Mouse (Mus musculus): ENCODE measurements around the gene Ctdsp1. TPM values are rescaled to one million over a fixed set of nuclear protein-coding genes. Genes with fewer than 3 reads are reported as not detected.

Gene Ctdsp1
- polyA plus RNA-seq (2015; fragmentation: Nextera tagmentation; extraction: Ambion mirVana), result 45.2 and 47.4 TPM in 2 replicates

DNA sequence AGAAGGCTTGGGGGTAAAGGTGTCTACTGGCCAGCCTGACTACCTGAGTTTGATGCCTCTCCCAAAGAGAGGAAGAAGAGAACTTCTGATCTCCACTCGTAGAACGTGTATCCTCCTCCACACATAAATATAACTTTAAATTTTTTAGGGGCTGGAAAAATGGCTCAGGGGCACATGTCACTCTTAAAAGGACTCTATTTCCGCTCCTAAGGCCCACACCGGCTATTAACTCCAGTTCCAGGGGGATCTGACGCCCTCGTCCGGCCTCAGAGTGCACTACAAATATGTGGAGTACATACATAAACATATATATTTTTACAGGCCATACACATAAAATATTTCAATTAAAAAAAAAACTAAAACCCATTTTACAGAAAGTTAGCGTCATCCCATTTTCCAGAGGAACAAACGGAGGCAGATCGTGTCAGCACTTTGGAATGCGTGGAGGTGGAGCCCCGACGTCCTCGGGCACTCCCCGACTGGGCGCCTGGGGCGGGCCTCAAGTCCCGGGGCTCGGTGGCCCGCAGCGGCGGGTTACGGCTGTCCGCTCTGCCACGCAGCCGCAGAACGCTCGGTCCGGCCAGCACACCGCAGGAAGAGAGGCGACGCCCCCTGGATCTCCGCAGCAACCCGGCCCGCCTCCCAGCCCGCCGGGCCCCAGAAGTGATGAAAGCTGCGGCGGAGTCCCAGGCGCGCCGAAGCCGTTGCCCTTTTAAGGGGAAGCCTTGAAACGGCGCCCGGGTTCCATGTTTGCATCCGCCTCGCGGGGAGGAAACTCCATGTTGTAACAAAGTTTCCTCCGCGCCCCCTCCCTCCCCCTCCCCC lies at the start of gene Ctdsp1:
TSS of gene Ctdsp1 (plus strand) at position 586 of the 825 bp plus-strand sequence.
- ATAC-seq (ENCODE audit: low FRiP score, low TSS enrichment), result peak; percentile 85
- H3K36me3 ChIP-seq (ENCODE audit: control insufficient read depth, insufficient read depth, low read length), result peaks cover 11% of the 10 kb centered on the region
- H3K27ac ChIP-seq (replicated peaks), result peak within 1 kb of the TSS; percentile 100
- H3K4me1 ChIP-seq (replicated peaks; ENCODE audit: control insufficient read depth, insufficient read depth), result peaks cover 3% of the 10 kb centered on the region
- no peaks in the 10 kb centered on the region for H3K27me3 ChIP-seq (ENCODE audit: control insufficient read depth, insufficient read depth, low read length)
- peak; percentile 99 for DNase-seq (ENCODE audit: low spot score)
- WGBS, result 3% methylated on average over 48 of the region's 51 CpGs
- peak within 1 kb of the TSS; percentile 96 for H3K4me2 ChIP-seq (replicated peaks; ENCODE audit: low read depth)
- peak within 1 kb of the TSS; percentile 100 for H3K9ac ChIP-seq (ENCODE audit: low read length)
- TF ChIP-seq EP300 (optimal IDR thresholded peaks at IDR 0.05) (peak; percentile 91), CTCF (IDR thresholded peaks at IDR 0.05; ENCODE audit: low read depth) (peak; percentile 42; the same call in 1 of the 2 replicates)
- H3K9me3 ChIP-seq (ENCODE audit: control insufficient read depth, low read length), result no peaks in the 10 kb centered on the region
- H3K4me3 ChIP-seq (ENCODE audit: low read depth, low read length), result peak within 1 kb of the TSS; percentile 91

DNA sequence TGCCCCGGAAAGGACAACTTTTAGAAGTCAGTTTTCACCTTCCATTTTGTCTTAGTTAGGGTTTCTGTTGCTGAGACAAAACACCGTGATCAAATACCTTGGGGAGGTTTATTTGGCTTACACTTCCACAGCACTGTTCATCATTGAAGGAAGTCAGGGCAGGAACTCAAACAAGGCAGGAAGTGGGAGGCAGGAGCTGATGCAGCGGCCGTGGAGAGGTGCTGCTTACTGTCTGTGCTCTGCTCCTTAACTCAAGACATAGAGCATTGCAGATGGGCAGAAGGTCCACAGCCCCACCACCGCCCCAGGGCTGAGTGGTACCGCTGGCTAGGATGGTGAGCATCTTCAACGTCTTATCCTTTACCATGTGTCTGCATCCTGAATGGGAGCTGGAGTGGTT lies 49.4 kb upstream of the Ctdsp1 start:
- no peaks in the 10 kb centered on the region for H3K4me1 ChIP-seq (replicated peaks; ENCODE audit: control insufficient read depth, insufficient read depth)
- TF ChIP-seq EP300 (optimal IDR thresholded peaks at IDR 0.05), result no peak
- 80% methylated on average over 7 of the region's 7 CpGs for WGBS

DNA sequence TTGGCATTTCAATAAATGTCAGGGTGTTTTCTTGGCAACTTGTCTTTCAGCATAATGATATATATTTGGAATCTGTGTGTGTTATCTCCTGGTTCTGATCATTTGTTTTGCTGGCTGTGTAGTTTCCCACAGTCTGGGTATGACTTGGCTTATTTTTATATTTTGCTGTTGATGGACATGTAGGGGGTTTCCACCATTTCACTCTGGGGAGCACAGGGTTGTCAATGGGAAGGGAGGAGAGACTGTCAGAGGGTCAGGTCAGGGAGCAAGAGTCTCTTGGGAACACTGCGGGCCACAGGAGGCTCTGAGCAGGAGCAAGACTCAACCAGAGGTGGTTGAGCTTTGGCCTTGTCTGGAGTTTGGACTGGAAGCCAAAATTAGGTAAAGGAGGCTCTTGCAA lies 49.0 kb upstream of the Ctdsp1 start:
- H3K9me3 ChIP-seq (ENCODE audit: control insufficient read depth, low read length), result no peaks in the 10 kb centered on the region
- no peak for TF ChIP-seq EP300 (optimal IDR thresholded peaks at IDR 0.05)
- TF ChIP-seq CTCF (IDR thresholded peaks at IDR 0.05; ENCODE audit: low read depth), result no peak
- H3K4me3 ChIP-seq (ENCODE audit: low read depth, low read length), result no peak overlapping the region
- no peaks in the 10 kb centered on the region for H3K27me3 ChIP-seq (ENCODE audit: control insufficient read depth, insufficient read depth, low read length)
- H3K36me3 ChIP-seq (ENCODE audit: control insufficient read depth, insufficient read depth, low read length), result no peaks in the 10 kb centered on the region
- DNase-seq (ENCODE audit: low spot score), result no peak
- H3K9ac ChIP-seq (ENCODE audit: low read length), result no peak overlapping the region
- WGBS, result 86% methylated on average over 1 of the region's 1 CpGs
- no peak overlapping the region for H3K27ac ChIP-seq (replicated peaks)
- H3K4me2 ChIP-seq (replicated peaks; ENCODE audit: low read depth), result no peak overlapping the region
- ATAC-seq (ENCODE audit: low FRiP score, low TSS enrichment), result no peak
- no peaks in the 10 kb centered on the region for H3K4me1 ChIP-seq (replicated peaks; ENCODE audit: control insufficient read depth, insufficient read depth)

More for the DNA sequence above, 49.4 kb upstream of the Ctdsp1 start:
- Histone ChIP-seq H3K9ac (ENCODE audit: low read length) (no peak overlapping the region), H3K27ac (replicated peaks) (no peak overlapping the region), H3K27me3 (ENCODE audit: control insufficient read depth, insufficient read depth, low read length) (no peaks in the 10 kb centered on the region), H3K4me3 (ENCODE audit: low read depth, low read length) (no peak overlapping the region), H3K9me3 (ENCODE audit: control insufficient read depth, low read length) (no peaks in the 10 kb centered on the region), H3K36me3 (ENCODE audit: control insufficient read depth, insufficient read depth, low read length) (no peaks in the 10 kb centered on the region), H3K4me2 (replicated peaks; ENCODE audit: low read depth) (no peak overlapping the region)
- DNase-seq (ENCODE audit: low spot score) (no peak), ATAC-seq (ENCODE audit: low FRiP score, low TSS enrichment) (no peak)

DNA sequence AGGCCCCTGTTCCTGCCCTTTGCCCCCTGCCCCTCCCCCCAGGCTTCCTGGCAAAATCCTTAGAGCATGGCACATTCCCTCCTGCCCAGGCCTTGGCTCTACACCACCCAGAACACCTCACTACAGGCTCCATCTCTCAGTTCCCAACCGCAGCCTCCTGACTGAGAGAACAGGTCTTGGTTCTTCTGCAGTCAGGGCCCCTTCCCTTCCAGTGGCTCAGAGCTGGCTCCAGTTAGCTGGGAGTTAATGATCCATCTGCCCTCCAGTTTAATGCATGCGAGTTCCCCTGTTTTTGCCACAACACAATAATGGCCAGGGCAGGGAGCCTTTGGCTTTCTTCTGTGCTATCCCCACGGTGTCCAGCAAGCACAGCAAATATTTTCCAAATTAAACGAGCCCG lies 48.1 kb upstream of the Ctdsp1 start:
- H3K9me3 ChIP-seq (ENCODE audit: control insufficient read depth, low read length), result no peaks in the 10 kb centered on the region
- 75% methylated on average over 5 of the region's 5 CpGs for WGBS
- no peaks in the 10 kb centered on the region for H3K4me1 ChIP-seq (replicated peaks; ENCODE audit: control insufficient read depth, insufficient read depth)
- H3K4me3 ChIP-seq (ENCODE audit: low read depth, low read length), result no peak overlapping the region
- no peaks in the 10 kb centered on the region for H3K27me3 ChIP-seq (ENCODE audit: control insufficient read depth, insufficient read depth, low read length)
- TF ChIP-seq CTCF (IDR thresholded peaks at IDR 0.05; ENCODE audit: low read depth) (no peak), EP300 (optimal IDR thresholded peaks at IDR 0.05) (no peak)
- no peak overlapping the region for H3K27ac ChIP-seq (replicated peaks)
- H3K36me3 ChIP-seq (ENCODE audit: control insufficient read depth, insufficient read depth, low read length), result no peaks in the 10 kb centered on the region
- no peak for DNase-seq (ENCODE audit: low spot score)
- no peak for ATAC-seq (ENCODE audit: low FRiP score, low TSS enrichment)
- H3K4me2 ChIP-seq (replicated peaks; ENCODE audit: low read depth), result no peak overlapping the region
- no peak overlapping the region for H3K9ac ChIP-seq (ENCODE audit: low read length)

DNA sequence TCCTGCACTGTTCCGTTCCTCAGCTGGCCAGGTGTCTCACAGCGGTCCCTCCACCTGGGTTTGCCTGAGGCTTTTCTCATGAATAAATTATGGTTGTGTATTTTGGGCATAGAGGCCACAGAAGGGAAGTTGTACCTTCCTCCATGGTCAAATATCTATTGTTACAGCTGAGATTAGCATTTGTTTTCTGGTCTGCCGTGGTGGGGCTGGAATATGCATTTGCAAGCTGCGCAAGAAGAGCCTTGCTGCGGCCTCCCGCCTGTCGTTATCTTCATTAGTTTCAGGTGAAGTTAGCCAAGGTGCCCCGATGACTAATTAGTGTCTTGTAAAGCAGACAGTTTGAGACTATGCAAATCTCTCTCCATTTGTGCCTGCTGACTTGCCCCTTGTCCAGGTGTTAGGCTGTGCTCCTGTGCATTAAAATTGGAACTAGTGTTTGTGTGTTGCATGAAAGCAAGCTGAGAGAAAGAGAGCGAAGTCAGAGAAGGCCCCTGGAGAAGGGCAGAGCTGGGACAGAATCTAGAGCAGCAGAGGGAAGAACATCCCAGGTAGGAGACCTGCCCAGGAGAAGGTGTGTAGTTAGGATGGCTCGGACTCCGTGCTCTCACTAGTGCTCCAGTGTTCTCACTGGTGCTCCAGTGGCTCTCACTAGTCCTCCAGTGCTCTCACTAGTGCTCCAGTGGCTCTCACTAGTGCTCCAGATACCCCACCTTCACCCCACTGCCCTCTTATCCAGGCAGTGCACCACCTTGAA lies 47.0 kb upstream of the Ctdsp1 start:
- WGBS, result 73% methylated on average over 11 of the region's 11 CpGs
- no peaks in the 10 kb centered on the region for H3K9me3 ChIP-seq (ENCODE audit: control insufficient read depth, low read length)
- H3K4me2 ChIP-seq (replicated peaks; ENCODE audit: low read depth), result no peak overlapping the region
- 0 out of 2 replicates have a peak, but pooled peaks cover 2% of the 10 kb centered on the region for H3K36me3 ChIP-seq (ENCODE audit: control insufficient read depth, insufficient read depth, low read length)
- TF ChIP-seq CTCF (IDR thresholded peaks at IDR 0.05; ENCODE audit: low read depth) (no peak), EP300 (optimal IDR thresholded peaks at IDR 0.05) (no peak)
- H3K4me1 ChIP-seq (replicated peaks; ENCODE audit: control insufficient read depth, insufficient read depth), result no peaks in the 10 kb centered on the region
- no peak overlapping the region for H3K27ac ChIP-seq (replicated peaks)
- H3K4me3 ChIP-seq (ENCODE audit: low read depth, low read length), result no peak overlapping the region
- ATAC-seq (ENCODE audit: low FRiP score, low TSS enrichment) (no peak), DNase-seq (ENCODE audit: low spot score) (no peak)
- H3K27me3 ChIP-seq (ENCODE audit: control insufficient read depth, insufficient read depth, low read length), result no peaks in the 10 kb centered on the region
- H3K9ac ChIP-seq (ENCODE audit: low read length), result no peak overlapping the region

Data from stomach, postnatal 0 days (tissue).